Mouse (Mus musculus) heart, embryonic 14.5 days (tissue): ENCODE results near the gene B3gnt9. TPM values are rescaled to one million over a fixed set of nuclear protein-coding genes. Genes with fewer than 3 reads are reported as not detected.
A peak's percentile ranks its signal among the peaks of the same experiment; 100 is the strongest.

Experiments
- ATAC-seq: fragments of 200-750 bp; cut with Nextera tagmentation; 2 replicates; pipeline ENCODE4 v1.8.0; 2017; ENCODE audit warnings: low read depth, moderate TSS enrichment; ENCODE audit not compliant: insufficient number of reproducible peaks, insufficient read depth, low FRiP score
- H3K27ac ChIP-seq, 2 experiments: fragments of 200-500 bp in 1 of 2; fragments of 300-500 bp in 1 of 2; sonication (generic) in 1 of 2; replicated peaks in 1 of 2; 2 replicates each; pipeline ENCODE4 v1.5.1; 2012 to 2014; ENCODE audit warnings: low read depth in 2 of 2, low read length in 2 of 2, control low read depth in 1 of 2, mild to moderate bottlenecking in 1 of 2, mixed read lengths in 1 of 2; ENCODE audit not compliant: control insufficient read depth in 1 of 2, insufficient read depth in 1 of 2
- H3K27me3 ChIP-seq: fragments of 300-500 bp; sonication (generic); 2 replicates; pipeline ENCODE4 v1.6.1; 2014; ENCODE audit warnings: mild to moderate bottlenecking, low read length, control low read depth; ENCODE audit not compliant: control insufficient read depth, insufficient read depth
- H3K36me3 ChIP-seq: fragments of 300-500 bp; sonication (generic); 2 replicates; pipeline ENCODE4 v1.6.1; 2014; ENCODE audit warnings: mild to moderate bottlenecking, control low read depth, low read length, mixed read lengths; ENCODE audit not compliant: control insufficient read depth, insufficient read depth
- H3K4me1 ChIP-seq, 2 experiments: fragments of 200-500 bp in 1 of 2; fragments of 300-500 bp in 1 of 2; sonication (generic) in 1 of 2; 2 replicates each; pipeline ENCODE4 v1.6.1; 2012 to 2014; ENCODE audit warnings: low read length in 2 of 2, control low read depth in 1 of 2, mixed read lengths in 1 of 2; ENCODE audit not compliant: control insufficient read depth in 2 of 2, insufficient read depth in 2 of 2
- H3K4me2 ChIP-seq: fragments of 300-500 bp; sonication (generic); 2 replicates; pipeline ENCODE4 v1.6.1; 2014; ENCODE audit warnings: mild to moderate bottlenecking, low read length
- H3K4me3 ChIP-seq, 2 experiments: fragments of 200-500 bp in 1 of 2; fragments of 300-500 bp in 1 of 2; sonication (generic) in 1 of 2; 2 replicates each; pipeline ENCODE4 v1.5.1; 2012 to 2014; ENCODE audit warnings: low read length in 2 of 2, mild to moderate bottlenecking in 2 of 2, control low read depth in 1 of 2, low read depth in 1 of 2, moderate library complexity in 1 of 2; ENCODE audit not compliant: control insufficient read depth in 1 of 2, insufficient read depth in 1 of 2
- H3K9ac ChIP-seq: fragments of 300-500 bp; sonication (generic); 2 replicates; pipeline ENCODE4 v1.6.1; 2014; ENCODE audit warnings: mild to moderate bottlenecking, low read length
- H3K9me3 ChIP-seq: fragments of 300-500 bp; sonication (generic); 2 replicates; pipeline ENCODE4 v1.6.1; 2016; ENCODE audit warnings: low read length, control low read depth; ENCODE audit not compliant: control insufficient read depth
- WGBS: fragments of 180-500 bp; shearing (Covaris S2); extraction: QIAGEN DNeasy Blood & Tissue Kit; methylation state at CpG from one replicate; pipeline ENCODE4 v1.1.7; 2014; 5-methylcytosine and 5-hydroxymethylcytosine counted together
- polyA plus RNA-seq: library from polyadenylated mRNA; unstranded; fragments of >200 nt; fragmentation: Nextera tagmentation; extraction: Ambion mirVana; gene quantifications from 2 replicates; pipeline ENCODE4 v1.2.1, GENCODE M21; 2014

B3gnt9 gene
- polyA plus RNA-seq, 1 experiment from 2014 or later, result 15.0 TPM

GRCm38 (mm10) chr8:105289805-105290460 is 35.0 kb upstream of the B3gnt9 start, which contains the start of gene 4931428F04Rik:
Gene 4931428F04Rik, minus strand, starts transcription at chr8:105289864.
- Histone ChIP-seq H3K9ac (peak within 1 kb of the TSS; percentile 66), H3K4me3 (peak within 1 kb of the TSS; percentile 53 to 61), H3K9me3 (no peaks in the 10 kb centered on the region), H3K36me3 (0 out of 2 replicates have a peak, but pooled peaks cover under 1% of the 10 kb centered on the region), H3K27me3 (peaks cover 8% of the 10 kb centered on the region), H3K4me1 (peaks cover 6 to 8% of the 10 kb centered on the region in 2 experiments), H3K4me2 (peak within 1 kb of the TSS; percentile 84), H3K27ac (peak within 1 kb of the TSS; percentile 45 to 67; a peak in 2 of 4 replicates)
- WGBS, result 4% methylated on average over 43 of the region's 43 CpGs
- ATAC-seq, result peak; percentile 5

DNA sequence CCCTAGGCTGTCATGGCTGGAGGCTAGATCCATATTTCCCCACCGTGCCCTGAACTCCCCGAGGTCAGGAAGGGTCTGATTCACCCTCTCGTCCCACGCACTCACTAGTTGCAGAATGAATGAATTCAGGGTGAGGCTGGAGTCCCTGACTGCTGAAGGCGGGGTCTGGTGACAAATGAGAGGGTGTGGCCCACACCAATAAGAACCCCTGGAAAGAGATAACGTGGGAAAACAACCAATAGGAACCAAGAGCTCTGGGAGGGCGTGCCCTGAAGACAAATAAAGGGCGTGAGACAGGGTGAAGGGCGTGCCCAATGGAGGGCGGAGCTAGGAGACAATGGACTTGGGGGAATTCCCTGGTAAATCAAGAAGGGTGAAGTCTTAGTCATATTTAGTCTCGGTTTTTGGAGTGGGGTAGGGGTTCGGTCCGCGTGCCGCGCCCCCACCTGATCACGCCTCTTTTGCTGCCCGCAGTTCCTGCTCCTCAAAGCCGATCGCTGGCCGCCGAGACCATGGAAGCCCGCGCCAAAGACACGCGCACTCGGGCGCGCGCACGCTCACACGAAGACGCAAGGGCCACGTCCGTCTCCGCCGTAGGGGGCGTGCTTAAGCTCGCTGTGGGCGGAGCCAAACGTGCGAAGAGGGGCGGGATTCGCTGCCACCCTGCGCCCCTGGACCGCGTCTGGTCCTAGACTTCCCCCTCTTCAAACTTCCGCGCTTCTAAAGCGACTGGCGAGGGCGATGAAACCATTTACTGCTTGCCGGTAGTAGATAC is 34.2 kb upstream of the B3gnt9 start:
- peaks cover 6 to 8% of the 10 kb centered on the region in 2 experiments for H3K4me1 ChIP-seq
- peak overlapping the region; percentile 84 for H3K4me2 ChIP-seq
- peak; percentile 86 for ATAC-seq
- H3K27ac ChIP-seq, result peak overlapping the region; percentile 45 to 67; a peak in 2 of 4 replicates
- H3K4me3 ChIP-seq, result peak overlapping the region; percentile 53 to 61
- WGBS, result 1% methylated on average over 53 of the region's 53 CpGs
- H3K9me3 ChIP-seq, result no peaks in the 10 kb centered on the region
- H3K9ac ChIP-seq, result peak overlapping the region; percentile 66
- H3K36me3 ChIP-seq, result 0 out of 2 replicates have a peak, but pooled peaks cover 5% of the 10 kb centered on the region
- H3K27me3 ChIP-seq, result peaks cover 8% of the 10 kb centered on the region

DNA sequence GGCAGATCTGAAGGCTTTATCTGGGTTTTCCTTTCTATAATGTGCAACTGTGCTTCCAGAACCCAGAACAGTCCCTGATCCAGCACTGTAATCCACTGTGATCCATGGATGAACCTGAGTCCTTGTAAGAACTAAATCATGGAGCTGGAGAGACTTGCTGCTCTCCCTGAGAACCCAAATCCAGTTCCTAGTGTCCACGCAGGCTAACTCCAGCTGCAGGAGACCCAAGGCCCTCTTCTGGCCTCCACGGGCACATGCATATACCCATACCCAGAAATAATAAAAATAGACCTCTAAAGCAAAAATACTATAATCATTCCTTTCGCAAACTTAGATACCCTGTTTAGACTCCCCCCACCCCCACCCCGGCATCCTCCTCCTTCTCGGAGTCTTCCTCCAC is 33.3 kb upstream of the B3gnt9 start:
- Histone ChIP-seq H3K36me3 (0 out of 2 replicates have a peak, but pooled peaks cover 5% of the 10 kb centered on the region), H3K27me3 (peaks cover 8% of the 10 kb centered on the region), H3K9me3 (no peaks in the 10 kb centered on the region), H3K4me3 (peak overlapping the region in 1 of 2 experiments; percentile 53; a peak in 1 of 4 replicates), H3K27ac (no peak overlapping the region), H3K9ac (no peak overlapping the region), H3K4me2 (no peak overlapping the region), H3K4me1 (peaks cover 6 to 8% of the 10 kb centered on the region in 2 experiments)
- no peak for ATAC-seq
- WGBS, result 83% methylated on average over 5 of the region's 5 CpGs

DNA sequence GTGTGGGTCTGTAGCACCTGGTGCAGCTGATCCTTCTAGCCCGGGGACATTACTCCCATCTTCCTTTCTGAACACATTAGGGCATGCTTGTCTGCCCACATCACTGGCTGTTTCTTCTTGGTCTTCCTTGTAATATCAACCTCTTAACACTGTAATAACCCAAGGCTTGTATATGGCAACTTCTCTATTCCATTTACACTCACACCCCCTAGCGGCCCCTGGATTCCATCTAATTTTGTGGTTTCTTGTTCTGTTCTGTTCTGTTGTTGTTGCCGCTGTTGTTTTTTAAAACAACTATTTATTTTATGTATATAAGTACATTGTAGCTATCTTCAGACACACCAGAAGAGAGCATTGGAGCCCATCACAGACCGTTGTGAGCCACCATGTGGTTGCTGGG is 32.0 kb upstream of the B3gnt9 start:
- Histone ChIP-seq H3K27me3 (peaks cover 8% of the 10 kb centered on the region), H3K36me3 (0 out of 2 replicates have a peak, but pooled peaks cover 5% of the 10 kb centered on the region), H3K4me2 (no peak overlapping the region), H3K9me3 (no peaks in the 10 kb centered on the region), H3K4me1 (peaks cover 6 to 8% of the 10 kb centered on the region in 2 experiments), H3K27ac (no peak overlapping the region), H3K9ac (no peak overlapping the region), H3K4me3 (no peak overlapping the region)
- no peak for ATAC-seq
- 85% methylated on average over 4 of the region's 4 CpGs for WGBS

- Histone ChIP-seq H3K4me3 (no peak overlapping the region), H3K4me1 (peaks cover 6 to 8% of the 10 kb centered on the region in 2 experiments), H3K4me2 (no peak overlapping the region), H3K36me3 (0 out of 2 replicates have a peak, but pooled peaks cover 5% of the 10 kb centered on the region), H3K27ac (no peak overlapping the region), H3K27me3 (peaks cover 7% of the 10 kb centered on the region), H3K9me3 (no peaks in the 10 kb centered on the region), H3K9ac (no peak overlapping the region)
- WGBS, result 40% methylated on average over 12 of the region's 12 CpGs
- no peak for ATAC-seq
Observed at GRCm38 (mm10) chr8:105285514-105285913, 30.6 kb upstream of the B3gnt9 start.

DNA sequence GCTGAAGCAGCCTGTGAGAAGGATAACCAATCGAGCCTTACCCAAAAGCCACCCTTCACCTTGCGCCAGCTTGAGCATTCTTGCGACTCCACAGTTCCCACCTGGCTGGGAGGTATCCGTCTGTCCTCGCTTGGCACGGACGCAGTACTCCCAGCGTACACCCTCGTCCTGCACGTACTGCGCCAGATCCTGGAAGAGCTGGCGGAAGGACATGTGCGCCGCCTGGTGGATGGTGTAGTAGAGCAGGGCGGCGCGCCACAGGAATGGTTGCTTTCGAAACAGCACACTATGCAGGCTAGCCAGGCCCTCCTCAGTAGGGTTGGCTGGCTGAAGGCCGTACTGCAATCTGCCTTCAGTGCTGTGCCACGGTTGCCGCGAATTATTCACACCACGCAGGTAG is 28.1 kb upstream of the B3gnt9 start:
- no peak overlapping the region for H3K4me3 ChIP-seq
- H3K9ac ChIP-seq, result no peak overlapping the region
- H3K36me3 ChIP-seq, result 0 out of 2 replicates have a peak, but pooled peaks cover 5% of the 10 kb centered on the region
- 0 out of 2 replicates have a peak overlapping the region, but pooled peaks have one; percentile 4 for H3K4me2 ChIP-seq
- H3K27ac ChIP-seq, result no peak overlapping the region
- ATAC-seq, result peak; percentile 15; the same call in 1 of the 2 replicates
- peaks cover 5 to 8% of the 10 kb centered on the region in 2 experiments; a peak in 2 of 4 replicates for H3K4me1 ChIP-seq
- 30% methylated on average over 23 of the region's 23 CpGs for WGBS
- H3K9me3 ChIP-seq, result no peaks in the 10 kb centered on the region
- peaks cover 20% of the 10 kb centered on the region for H3K27me3 ChIP-seq

GRCm38 (mm10) chr8:105282239-105282638 is 27.3 kb upstream of the B3gnt9 start:
- H3K4me3 ChIP-seq, result no peak overlapping the region
- peaks cover 5 to 8% of the 10 kb centered on the region in 2 experiments; a peak in 2 of 4 replicates for H3K4me1 ChIP-seq
- H3K27ac ChIP-seq, result no peak overlapping the region
- 0 out of 2 replicates have a peak, but pooled peaks cover 5% of the 10 kb centered on the region for H3K36me3 ChIP-seq
- no peaks in the 10 kb centered on the region for H3K9me3 ChIP-seq
- no peak for ATAC-seq
- H3K9ac ChIP-seq, result no peak overlapping the region
- no peak overlapping the region for H3K4me2 ChIP-seq
- 60% methylated on average over 4 of the region's 4 CpGs for WGBS
- peaks cover 28% of the 10 kb centered on the region for H3K27me3 ChIP-seq
